Mouse (Mus musculus): ENCODE results near the gene Olah. TPM values are rescaled to one million over a fixed set of nuclear protein-coding genes. Genes with fewer than 3 reads are reported as not detected.
A peak's percentile ranks its signal among the peaks of the same experiment; 100 is the strongest.

Olah gene
- total and polyA plus RNA-seq, 2 experiments from 2014 or later = 0.20 TPM; not detected in 1

- Histone ChIP-seq H3K9me3 (ENCODE audit: low read length) (no peaks in the 10 kb centered on the region), H3K4me3 (ENCODE audit: low read depth, low read length) (peak overlapping the region; percentile 59), H3K36me3 (ENCODE audit: insufficient read depth, low read length) (peaks cover 13% of the 10 kb centered on the region; the same call in 1 of the 2 replicates), H3K27ac (ENCODE audit: low read depth, low read length) (peak overlapping the region; percentile 86; the same call in 1 of the 2 replicates), H3K27me3 (ENCODE audit: insufficient read depth, low read length) (no peaks in the 10 kb centered on the region), H3K4me1 (ENCODE audit: insufficient read depth, low read length) (no peaks in the 10 kb centered on the region), H3K4me2 (ENCODE audit: low read depth, low read length, poor library complexity, severe bottlenecking) (peak overlapping the region; percentile 73), H3K9ac (replicated peaks; ENCODE audit: low read length, poor library complexity, severe bottlenecking) (peak overlapping the region; percentile 76; the same call in 1 of the 2 replicates)
- 88% methylated on average over 5 of the region's 5 CpGs for WGBS
- DNase-seq (ENCODE audit: low spot score) (no peak), ATAC-seq (ENCODE audit: low FRiP score) (no peak)
- no peak for TF ChIP-seq CTCF (IDR thresholded peaks at IDR 0.05)
These were observed 65.8 kb downstream of the Olah start for GRCm38 (mm10) chr2:3331071-3331703.

- Histone ChIP-seq H3K36me3 (ENCODE audit: insufficient read depth, low read length) (peaks cover 40% of the 10 kb centered on the region), H3K4me3 (ENCODE audit: low read depth, low read length) (no peak overlapping the region), H3K27ac (ENCODE audit: low read depth, low read length) (no peak overlapping the region), H3K4me1 (ENCODE audit: insufficient read depth, low read length) (no peaks in the 10 kb centered on the region), H3K9ac (replicated peaks; ENCODE audit: low read length, poor library complexity, severe bottlenecking) (no peak overlapping the region), H3K4me2 (ENCODE audit: low read depth, low read length, poor library complexity, severe bottlenecking) (no peak overlapping the region), H3K27me3 (ENCODE audit: insufficient read depth, low read length) (no peaks in the 10 kb centered on the region), H3K9me3 (ENCODE audit: low read length) (no peaks in the 10 kb centered on the region)
- 16% methylated on average over 1 of the region's 1 CpGs for WGBS
- DNase-seq (ENCODE audit: low spot score) = peak; percentile 59
- TF ChIP-seq CTCF (IDR thresholded peaks at IDR 0.05) = peak; percentile 71
- ATAC-seq (ENCODE audit: low FRiP score) = no peak
These were observed 69.7 kb downstream of the Olah start for GRCm38 (mm10) chr2:3327351-3327750.

GRCm38 (mm10) chr2:3326547-3326946 is 70.5 kb downstream of the Olah start:
- Histone ChIP-seq H3K27me3 (ENCODE audit: insufficient read depth, low read length) (no peaks in the 10 kb centered on the region), H3K4me2 (ENCODE audit: low read depth, low read length, poor library complexity, severe bottlenecking) (no peak overlapping the region), H3K36me3 (ENCODE audit: insufficient read depth, low read length) (peaks cover 45% of the 10 kb centered on the region), H3K4me3 (ENCODE audit: low read depth, low read length) (no peak overlapping the region), H3K27ac (ENCODE audit: low read depth, low read length) (no peak overlapping the region), H3K9ac (replicated peaks; ENCODE audit: low read length, poor library complexity, severe bottlenecking) (no peak overlapping the region), H3K9me3 (ENCODE audit: low read length) (no peaks in the 10 kb centered on the region), H3K4me1 (ENCODE audit: insufficient read depth, low read length) (no peaks in the 10 kb centered on the region)
- no peak for ATAC-seq (ENCODE audit: low FRiP score)
- no peak for TF ChIP-seq CTCF (IDR thresholded peaks at IDR 0.05)
- no peak for DNase-seq (ENCODE audit: low spot score)
- WGBS = 96% methylated on average over 1 of the region's 1 CpGs

GRCm38 (mm10) chr2:3324381-3325130 is 72.5 kb downstream of the Olah start:
- H3K9me3 ChIP-seq (ENCODE audit: low read length) = no peaks in the 10 kb centered on the region
- no peak for ATAC-seq (ENCODE audit: low FRiP score)
- peaks cover 48% of the 10 kb centered on the region for H3K36me3 ChIP-seq (ENCODE audit: insufficient read depth, low read length)
- no peaks in the 10 kb centered on the region for H3K27me3 ChIP-seq (ENCODE audit: insufficient read depth, low read length)
- H3K4me2 ChIP-seq (ENCODE audit: low read depth, low read length, poor library complexity, severe bottlenecking) = no peak overlapping the region
- TF ChIP-seq CTCF (IDR thresholded peaks at IDR 0.05) = no peak
- 93% methylated on average over 7 of the region's 7 CpGs for WGBS
- no peak overlapping the region for H3K4me3 ChIP-seq (ENCODE audit: low read depth, low read length)
- no peak overlapping the region for H3K27ac ChIP-seq (ENCODE audit: low read depth, low read length)
- H3K4me1 ChIP-seq (ENCODE audit: insufficient read depth, low read length) = no peaks in the 10 kb centered on the region
- no peak overlapping the region for H3K9ac ChIP-seq (replicated peaks; ENCODE audit: low read length, poor library complexity, severe bottlenecking)
- DNase-seq (ENCODE audit: low spot score) = no peak

- Histone ChIP-seq H3K27me3 (ENCODE audit: insufficient read depth, low read length) (no peaks in the 10 kb centered on the region), H3K4me2 (ENCODE audit: low read depth, low read length, poor library complexity, severe bottlenecking) (no peak overlapping the region), H3K27ac (ENCODE audit: low read depth, low read length) (no peak overlapping the region), H3K9me3 (ENCODE audit: low read length) (no peaks in the 10 kb centered on the region), H3K36me3 (ENCODE audit: insufficient read depth, low read length) (peaks cover 51% of the 10 kb centered on the region), H3K4me3 (ENCODE audit: low read depth, low read length) (no peak overlapping the region), H3K9ac (replicated peaks; ENCODE audit: low read length, poor library complexity, severe bottlenecking) (no peak overlapping the region), H3K4me1 (ENCODE audit: insufficient read depth, low read length) (no peaks in the 10 kb centered on the region)
- TF ChIP-seq CTCF (IDR thresholded peaks at IDR 0.05) = no peak
- ATAC-seq (ENCODE audit: low FRiP score) (no peak), DNase-seq (ENCODE audit: low spot score) (no peak)
- WGBS = 91% methylated on average over 2 of the region's 2 CpGs
These were observed 73.9 kb downstream of the Olah start for GRCm38 (mm10) chr2:3323132-3323531.

GRCm38 (mm10) chr2:3305426-3306025 is 91.5 kb downstream of the Olah start:
- DNase-seq (ENCODE audit: low spot score) (no peak), ATAC-seq (ENCODE audit: low FRiP score) (no peak)
- TF ChIP-seq CTCF (IDR thresholded peaks at IDR 0.05) = no peak
- H3K4me1 ChIP-seq (ENCODE audit: insufficient read depth, low read length) = no peaks in the 10 kb centered on the region
- peaks cover 14% of the 10 kb centered on the region for H3K36me3 ChIP-seq (ENCODE audit: insufficient read depth, low read length)
- no peak overlapping the region for H3K27ac ChIP-seq (ENCODE audit: low read depth, low read length)
- H3K9ac ChIP-seq (replicated peaks; ENCODE audit: low read length, poor library complexity, severe bottlenecking) = no peak overlapping the region
- no peak overlapping the region for H3K4me2 ChIP-seq (ENCODE audit: low read depth, low read length, poor library complexity, severe bottlenecking)
- no peak overlapping the region for H3K4me3 ChIP-seq (ENCODE audit: low read depth, low read length)
- H3K27me3 ChIP-seq (ENCODE audit: insufficient read depth, low read length) = no peaks in the 10 kb centered on the region
- no peaks in the 10 kb centered on the region for H3K9me3 ChIP-seq (ENCODE audit: low read length)
- 85% methylated on average over 3 of the region's 3 CpGs for WGBS

Measured in midbrain, postnatal 0 days (tissue).